Mouse (Mus musculus) adrenal gland, adult 18-20 months (tissue): ENCODE data around the gene Zfp382. TPM values are rescaled to one million over a fixed set of nuclear protein-coding genes. Genes with fewer than 3 reads are reported as not detected.
"Not testable (repeated sequence)": the region's sequence is repeated elsewhere in the genome, so short reads cannot be mapped to it uniquely, and the experiment has no call there.

ENCODE experiments used
- DNase-seq, 2 experiments: peaks; one replicate each; pipeline ENCODE4 v3.0.0; 2021 to 2022; ENCODE audit warnings: low spot score in 2 of 2
- microRNA-seq, 2 experiments: library from miRNA; unstranded; fragments of <30 nt; microRNA quantifications; one replicate each; pipeline ENCODE4 v1.2.0; 2021; ENCODE audit warnings: borderline number of aligned reads in 2 of 2
- total RNA-seq, 2 experiments: library from RNA; stranded (reverse); gene quantifications; 1 replicate in 1 of 2; 2 replicates in 1 of 2; pipeline ENCODE4 v1.2.3; 2021

Gene Zfp382
- total RNA-seq, 2 experiments from 2014 or later = 3.2 to 5.1 TPM

DNA sequence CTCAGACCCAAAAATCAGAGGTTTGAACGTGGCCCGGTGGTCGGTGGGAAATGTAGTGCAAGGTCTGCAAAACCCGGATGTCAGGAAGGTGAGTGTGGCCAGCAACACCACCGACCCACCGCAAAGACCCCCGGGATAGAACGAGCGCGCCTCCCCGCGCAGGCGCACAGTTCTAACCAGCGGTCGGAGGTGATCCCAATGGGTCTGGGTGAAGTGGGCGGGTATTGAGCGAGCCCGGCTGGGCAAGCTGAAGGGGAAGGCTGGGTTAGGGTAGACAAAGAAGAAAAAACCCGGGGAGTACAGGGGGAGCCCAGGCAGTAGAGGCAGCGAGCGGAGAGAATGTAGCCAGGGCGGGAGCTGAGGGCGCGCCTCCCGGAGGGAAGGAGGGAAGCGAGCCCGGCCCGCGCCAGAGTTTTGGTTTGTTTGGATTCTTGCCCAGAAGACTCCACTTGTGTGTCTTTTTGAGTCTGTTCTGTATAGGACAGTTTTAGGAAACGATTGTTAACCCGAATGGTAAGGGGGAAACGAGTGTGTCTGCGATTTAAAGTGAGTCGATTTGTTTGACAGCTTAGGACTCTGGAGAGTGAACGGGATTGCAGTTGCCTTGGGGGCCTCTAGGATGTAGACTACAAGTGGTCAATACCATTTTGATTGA, 21.9 kb downstream of the Zfp382 start:
- DNase-seq = peak; percentile 14 to 31

DNA sequence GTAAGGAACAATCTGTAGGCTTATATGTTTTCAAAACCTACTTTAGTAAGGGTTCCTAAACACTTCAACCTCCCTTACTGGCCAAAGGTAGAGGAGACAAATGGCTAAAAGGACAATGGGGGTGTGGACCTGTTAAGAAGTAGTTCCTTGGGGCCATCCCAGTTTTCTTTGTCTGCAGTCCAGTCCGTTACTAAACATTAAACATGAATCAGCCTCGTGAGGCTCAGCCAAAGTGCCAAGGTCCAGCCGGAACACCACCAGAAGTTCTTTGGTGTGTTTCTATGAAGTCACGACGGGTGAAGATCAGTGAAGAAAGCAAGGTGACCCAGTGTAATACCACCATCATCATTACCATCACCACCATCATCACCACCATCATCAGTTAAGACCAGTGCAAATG, 25.3 kb downstream of the Zfp382 start:
- DNase-seq = no peak

DNA sequence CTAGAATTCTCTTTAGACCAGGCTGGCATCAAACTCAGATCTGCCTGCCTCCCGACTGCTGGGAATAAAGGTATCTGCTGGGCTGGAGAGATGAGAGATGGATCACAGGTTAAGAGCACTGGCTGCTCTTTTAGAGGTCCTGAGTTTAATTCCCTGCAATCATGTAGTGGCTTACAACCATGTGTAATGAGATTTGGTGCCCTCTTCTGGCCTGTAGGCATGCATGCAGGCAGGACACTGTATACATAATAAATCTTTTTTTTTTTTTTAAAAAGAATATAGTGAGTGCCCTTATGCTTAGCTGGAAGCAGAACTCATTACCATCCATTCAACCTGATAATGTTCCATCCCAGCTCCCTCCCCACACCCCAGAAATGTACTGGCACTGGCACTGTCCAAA, 32.3 kb downstream of the Zfp382 start:
- DNase-seq = no peak

DNA sequence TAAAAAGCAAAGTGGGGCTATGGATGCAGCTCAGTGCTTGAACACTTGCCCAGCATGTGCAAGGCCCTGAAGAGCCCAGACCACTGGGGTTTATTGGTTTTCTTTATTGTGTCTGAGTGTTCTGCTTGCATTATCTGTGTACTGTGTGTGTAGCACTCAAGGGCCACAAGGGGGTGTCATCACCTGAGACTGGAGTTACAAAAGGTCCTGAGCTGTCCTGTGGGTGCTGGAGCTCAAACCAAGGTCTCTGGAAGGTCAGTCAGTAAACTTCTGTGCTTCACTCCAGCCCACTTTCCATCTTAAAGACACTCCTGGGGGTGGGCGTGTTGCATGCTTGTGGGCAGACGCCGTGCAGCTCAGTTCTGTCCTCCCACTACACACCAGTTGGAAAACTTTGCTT, 33.8 kb downstream of the Zfp382 start:
- no peak for DNase-seq

DNA sequence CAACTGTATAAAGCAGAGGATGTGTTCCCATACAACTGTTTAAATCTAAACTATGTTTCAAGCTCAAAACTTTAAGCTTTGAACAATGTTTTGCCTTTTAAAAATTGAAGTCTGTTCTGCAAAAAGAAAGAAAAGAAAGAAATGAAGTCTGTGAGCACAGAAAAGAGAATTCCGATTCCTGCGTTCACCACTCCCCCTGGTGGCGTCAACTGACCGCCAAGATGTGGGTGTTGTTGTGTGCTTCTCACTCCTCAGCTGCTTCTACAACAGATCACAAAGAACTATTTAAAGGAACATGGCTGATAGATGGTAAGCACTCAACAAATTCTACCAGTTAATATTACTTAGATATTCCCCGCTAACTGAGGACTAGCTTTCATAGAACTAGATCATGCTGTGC, 41.4 kb downstream of the Zfp382 start:
- DNase-seq = no peak

DNA sequence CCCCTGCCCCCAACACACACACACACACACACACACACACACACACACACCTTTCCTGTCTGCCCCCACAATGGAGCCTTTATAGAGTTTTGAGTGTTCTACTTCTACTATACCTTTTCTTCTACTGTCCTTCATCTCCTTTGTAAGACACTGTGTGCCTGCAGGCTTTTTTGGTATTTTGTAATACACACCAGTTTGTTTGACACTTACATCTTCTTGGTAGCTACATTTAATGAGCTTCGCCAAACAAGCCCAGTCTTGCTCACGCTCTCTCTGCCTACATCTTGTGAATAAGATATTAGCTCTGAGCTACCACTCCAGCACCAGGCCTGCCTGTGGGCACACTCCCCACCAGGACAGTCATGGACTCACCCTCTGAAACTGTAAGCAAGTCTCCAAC, 43.0 kb downstream of the Zfp382 start:
- no peak for DNase-seq

DNA sequence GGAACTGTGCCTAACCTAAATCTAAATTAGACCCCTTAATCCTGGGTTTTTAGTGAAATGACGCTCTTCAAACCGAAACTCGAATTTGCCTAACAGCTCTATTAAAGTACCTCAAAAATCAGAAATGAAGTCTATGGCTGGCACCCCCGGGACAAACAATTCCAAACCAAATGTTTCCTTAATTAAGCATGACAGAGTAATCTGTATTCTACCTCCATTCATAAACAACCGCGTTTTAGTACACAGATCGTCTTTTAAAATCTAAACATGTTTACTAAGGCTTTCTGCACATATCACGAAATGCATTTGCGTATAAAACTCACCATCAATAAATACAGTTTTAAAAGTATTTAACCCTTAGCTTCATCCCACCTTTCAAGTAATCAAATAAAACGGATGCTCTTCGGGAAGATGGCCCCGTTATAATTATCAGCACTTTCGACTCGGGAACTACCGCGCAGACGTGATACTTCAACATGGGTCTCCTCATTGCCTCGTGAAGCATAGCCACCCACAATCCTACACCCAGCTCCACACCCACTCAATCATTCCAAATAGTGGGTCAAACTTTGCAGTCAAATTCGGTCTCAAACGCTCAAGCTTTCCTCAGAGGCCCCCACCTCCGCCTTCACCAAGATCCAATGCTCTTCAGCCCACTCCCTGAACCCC, 47.3 kb downstream of the Zfp382 start:
- DNase-seq = no peak

DNA sequence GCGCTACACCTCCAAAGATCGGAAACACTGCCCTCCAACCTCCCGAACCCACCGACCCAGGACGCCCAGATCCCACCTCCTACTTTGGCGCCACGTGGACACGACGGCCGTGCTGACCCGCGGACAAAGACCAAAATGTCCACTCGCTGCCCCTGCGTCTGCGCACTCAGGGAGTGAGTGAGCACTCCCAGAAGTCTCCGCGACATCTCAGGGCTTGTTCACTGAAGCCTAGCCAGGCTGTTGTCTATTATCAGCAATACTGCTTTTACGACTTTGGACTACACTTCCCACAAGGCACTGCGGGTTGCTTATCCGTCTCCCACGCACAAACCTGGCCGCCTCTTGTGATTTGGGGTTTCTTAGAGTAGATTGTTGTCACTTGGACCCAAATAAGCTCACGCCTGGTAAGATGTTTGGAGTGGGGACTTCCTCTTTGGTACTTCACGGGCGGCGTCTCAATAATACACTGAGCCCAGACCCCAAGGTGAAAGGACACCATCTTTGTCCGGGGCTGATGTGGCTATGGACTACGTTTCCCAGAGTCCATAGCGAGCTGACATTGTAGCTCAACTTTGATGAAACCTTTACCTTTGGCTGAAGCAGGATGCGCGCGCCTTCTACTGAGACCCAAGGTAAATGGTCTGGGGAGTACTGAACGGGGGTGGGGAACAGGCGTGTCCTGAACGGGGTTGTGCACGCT, 48.0 kb downstream of the Zfp382 start, which contains the start of gene Zfp146:
Gene Zfp146, minus strand, starts transcription at position 168 of the 700 bp plus-strand sequence.
- peak; percentile 80 for DNase-seq

DNA sequence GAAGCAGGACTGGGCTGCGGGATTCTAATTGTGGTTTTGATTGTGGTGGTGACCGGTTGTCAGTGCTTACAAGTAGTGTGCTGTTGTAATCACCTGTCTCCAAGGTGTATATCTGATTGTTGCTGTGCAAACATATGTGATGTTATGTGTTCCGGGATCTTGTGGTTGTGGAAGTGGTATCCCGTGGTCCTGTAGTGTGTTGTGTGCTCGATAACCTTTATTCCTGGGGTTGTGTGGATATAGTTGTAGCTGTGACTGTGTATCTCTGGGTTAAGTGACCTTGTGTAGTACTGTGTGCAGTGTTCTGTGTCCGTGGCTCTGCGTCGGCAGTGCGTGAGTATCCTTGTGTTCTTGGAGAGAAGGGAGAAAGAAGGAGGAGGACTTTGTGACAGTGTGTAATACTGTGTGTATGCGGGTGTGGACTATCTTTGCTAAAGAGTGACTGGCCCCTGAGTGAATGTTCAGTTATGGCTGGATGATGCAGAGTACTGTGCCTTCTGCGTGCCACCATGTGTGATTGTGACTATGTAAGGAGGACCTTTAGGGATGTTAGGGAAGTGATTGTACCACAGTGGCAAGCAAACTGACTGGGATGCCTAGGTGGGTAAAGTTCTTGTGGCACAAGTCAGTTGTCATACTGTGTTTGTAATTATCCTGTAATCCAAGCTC, 48.7 kb downstream of the Zfp382 start:
- no peak for DNase-seq

DNA sequence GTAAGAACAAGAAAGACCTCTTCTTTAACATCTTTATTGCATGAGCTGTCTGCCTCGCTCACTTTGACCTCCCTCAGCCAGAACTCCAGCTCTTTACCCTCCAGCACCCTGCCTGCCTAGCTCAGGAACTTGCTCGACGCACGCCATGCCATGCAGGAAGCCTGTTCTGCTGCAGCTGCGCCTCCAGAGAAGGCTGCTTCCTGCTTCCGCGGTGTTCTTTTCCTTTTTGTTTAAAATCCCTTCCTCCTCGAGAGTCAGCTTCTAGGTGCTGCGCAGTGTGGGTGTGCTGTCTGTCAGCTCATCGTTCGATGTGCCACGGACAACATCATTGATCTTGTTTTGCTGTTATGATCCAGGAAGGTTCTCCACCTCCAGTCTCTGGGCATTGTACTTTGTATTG, 54.7 kb downstream of the Zfp382 start:
- no peak for DNase-seq

DNA sequence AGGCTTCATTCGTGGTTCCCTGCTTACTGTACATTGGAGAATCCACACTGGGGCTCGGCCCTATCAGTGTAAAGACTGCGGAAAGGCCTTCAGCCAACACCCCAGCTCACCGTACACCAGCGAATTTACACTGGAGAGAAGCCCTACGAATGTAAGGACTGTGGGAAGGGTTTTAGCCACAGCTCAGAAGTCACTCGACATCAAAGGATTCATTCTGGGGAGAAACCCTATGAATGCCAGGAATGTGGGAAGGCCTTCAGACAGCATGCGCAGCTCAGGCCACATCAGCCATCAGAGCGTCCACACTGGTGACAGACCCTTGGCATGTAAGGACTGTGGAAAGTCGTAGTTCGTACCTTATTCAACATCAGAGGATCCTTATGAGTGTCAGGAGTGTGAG, 56.5 kb downstream of the Zfp382 start:
- no peak for DNase-seq

DNA sequence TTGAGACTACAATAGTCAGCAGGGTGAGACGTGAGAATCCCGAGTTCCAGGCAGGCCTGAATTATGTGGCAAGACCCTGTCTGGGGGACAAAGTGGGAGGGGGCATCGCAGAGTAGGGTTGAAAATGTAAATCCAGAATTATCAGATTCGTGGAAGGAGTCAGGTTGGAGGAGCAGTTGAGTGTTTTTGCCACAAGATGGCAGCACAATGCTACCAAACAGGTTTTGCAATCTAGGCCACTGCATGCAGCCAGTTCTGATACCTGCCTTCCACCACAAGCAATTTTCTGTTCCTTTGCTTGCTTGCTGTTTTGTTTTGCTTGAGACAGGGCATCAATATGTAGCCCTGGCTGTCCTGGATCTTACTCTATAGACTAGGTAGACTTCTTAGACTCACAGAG, 59.6 kb downstream of the Zfp382 start:
- DNase-seq = peak; percentile 69 to 71

DNA sequence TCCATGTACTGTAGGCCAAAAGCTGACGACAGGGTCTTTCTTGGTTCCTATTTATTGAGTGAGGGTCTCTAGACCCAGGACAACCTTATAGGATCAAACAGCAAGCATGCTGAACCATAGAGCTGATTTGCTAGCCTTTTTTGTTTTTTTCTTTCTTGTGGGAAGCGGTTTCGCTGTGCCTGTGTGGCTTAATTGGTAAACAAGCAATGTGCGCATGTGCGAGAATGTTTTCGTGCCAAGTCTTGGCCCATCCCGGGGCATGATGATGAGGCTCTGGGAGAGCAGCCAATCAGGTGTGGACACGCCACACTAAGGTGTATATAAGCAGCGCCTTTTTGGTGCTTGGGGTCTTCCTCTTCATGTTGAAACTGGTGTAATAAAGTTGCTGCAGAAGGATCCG, 60.2 kb downstream of the Zfp382 start:
- not testable (repeated sequence) for DNase-seq

DNA sequence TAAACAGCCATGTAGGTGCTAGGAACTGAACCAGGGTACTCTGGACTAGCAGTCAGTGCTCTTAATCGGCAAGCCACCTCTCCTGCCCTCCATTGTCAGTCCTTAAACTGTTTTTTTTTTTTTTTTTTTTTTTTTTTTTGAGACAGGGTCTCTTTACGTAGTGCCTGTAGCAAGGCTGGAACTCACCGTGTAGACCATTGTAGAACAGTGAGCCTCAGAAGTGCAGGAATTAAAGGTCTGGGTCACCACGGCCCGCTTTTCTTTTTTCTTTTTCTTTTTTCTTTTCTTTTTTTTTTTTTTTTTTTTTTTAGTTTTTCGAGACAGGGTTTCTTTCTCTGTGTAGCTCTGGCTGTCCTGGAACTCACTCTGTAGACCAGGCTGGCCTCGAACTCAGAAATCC, 61.4 kb downstream of the Zfp382 start:
- not testable (repeated sequence) for DNase-seq

DNA sequence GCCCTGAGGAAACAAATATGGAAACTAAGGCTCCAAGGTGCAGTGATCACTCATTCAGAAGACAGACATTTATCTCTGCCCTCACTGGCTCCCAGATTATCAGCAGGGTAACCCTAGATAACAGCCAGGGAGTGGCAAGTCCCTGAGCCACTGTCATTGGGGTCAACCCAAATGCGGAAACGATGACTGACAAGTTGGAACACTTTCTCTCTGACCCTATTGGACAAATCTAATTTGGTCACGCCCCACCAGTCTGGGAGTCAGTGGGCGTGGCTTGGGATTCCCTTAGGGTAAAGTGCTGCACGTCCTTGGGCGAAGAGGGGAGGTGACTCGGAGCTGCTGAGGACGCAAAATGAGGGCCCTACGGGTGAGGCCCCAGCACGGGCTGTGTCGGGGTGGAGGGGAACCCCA, 62.1 kb downstream of the Zfp382 start, which contains the start of gene Cox7a1:
Gene Cox7a1, plus strand, starts transcription at position 266 of the 411 bp plus-strand sequence.
- peak; percentile 80 to 82 for DNase-seq

Small RNA genes lying within 50 kb of the gene (microRNA-seq; reads per million reads assigned to microRNA genes)
- gene Gm23368 = 0 reads per million in 2 experiments

Other genes starting within 250 kb of the Zfp382 start
- 10 to 100 TPM in 1 of 2 experiments, 1 to 10 TPM in 1; 9.2 to 10.2 TPM for gene Zfp27, start 215.4 kb upstream of the Zfp382 start, total RNA-seq
- 1 to 10 TPM; 5.2 to 5.8 TPM for gene Zfp383, start 213.7 kb upstream of the Zfp382 start, total RNA-seq
- gene Zfp74, start 167.9 kb upstream of the Zfp382 start, total RNA-seq = 10 to 100 TPM in 1 of 2 experiments, 1 to 10 TPM in 1; 8.6 to 10.0 TPM
- gene Zfp568, start 138.0 kb upstream of the Zfp382 start, total RNA-seq = 10 to 100 TPM in 1 of 2 experiments, 1 to 10 TPM in 1; 8.9 to 10.6 TPM
- gene Zfp14, start 70.6 kb upstream of the Zfp382 start, total RNA-seq = 1 to 10 TPM; 3.0 TPM
- 1 to 10 TPM; 2.0 to 2.3 TPM for gene Zfp82, start 49.0 kb upstream of the Zfp382 start, total RNA-seq
- gene Gm26920, start 31.5 kb upstream of the Zfp382 start, total RNA-seq = not detected
- 1 to 10 TPM; 2.9 to 4.1 TPM for gene Zfp566, start 31.4 kb upstream of the Zfp382 start, total RNA-seq
- gene Zfp260, start 27.2 kb upstream of the Zfp382 start, total RNA-seq = 10 to 100 TPM; 38.4 to 45.1 TPM
- 10 to 100 TPM; 48.5 to 54.2 TPM for gene Zfp146, start 47.8 kb downstream of the Zfp382 start, total RNA-seq
- gene Cox7a1, start 62.2 kb downstream of the Zfp382 start, total RNA-seq = 100 to 1,000 TPM; 349 to 810 TPM
- 100 to 1,000 TPM; 575 to 621 TPM for gene Capns1, start 76.9 kb downstream of the Zfp382 start, total RNA-seq
- 10 to 100 TPM; 51.1 to 64.1 TPM for gene Polr2i, start 110.0 kb downstream of the Zfp382 start, total RNA-seq
- gene Tbcb, start 110.3 kb downstream of the Zfp382 start, total RNA-seq = 10 to 100 TPM; 86.2 to 93.6 TPM
- gene Ovol3, start 113.8 kb downstream of the Zfp382 start, total RNA-seq = not detected
- under 1 TPM; 0.38 to 0.46 TPM for gene Thap8, start 158.2 kb downstream of the Zfp382 start, total RNA-seq
- gene Wdr62, start 158.5 kb downstream of the Zfp382 start, total RNA-seq = 1 to 10 TPM; 4.9 to 6.7 TPM
- 10 to 100 TPM; 22.6 to 24.3 TPM for gene Clip3, start 169.8 kb downstream of the Zfp382 start, total RNA-seq
- 10 to 100 TPM; 56.3 to 74.8 TPM for gene Alkbh6, start 186.8 kb downstream of the Zfp382 start, total RNA-seq
- gene Syne4, start 192.9 kb downstream of the Zfp382 start, total RNA-seq = 10 to 100 TPM; 21.8 to 31.5 TPM
- 1 to 10 TPM in 1 of 2 experiments, under 1 TPM in 1; 0.63 to 1.0 TPM for gene E130208F15Rik, start 199.8 kb downstream of the Zfp382 start, total RNA-seq
- gene Sdhaf1, start 202.0 kb downstream of the Zfp382 start, total RNA-seq = 10 to 100 TPM in 1 of 2 experiments, 1 to 10 TPM in 1; 8.8 to 12.0 TPM
- gene Lrfn3, start 240.8 kb downstream of the Zfp382 start, total RNA-seq = 1 to 10 TPM; 6.7 to 8.5 TPM